Mouse (Mus musculus) liver, adult 2 months (tissue): Measurements from ENCODE around the gene Krt24. TPM values are rescaled to one million over a fixed set of nuclear protein-coding genes. Genes with fewer than 3 reads are reported as not detected.

ENCODE experiments used
- DNase-seq: peaks from one replicate; pipeline ENCODE4 v3.0.0-alpha.2; 2011; ENCODE audit warnings: low read depth, low spot score; ENCODE audit errors: extremely low read depth
- H3K27ac ChIP-seq: fragments of 200-500 bp; replicated peaks from 2 replicates; pipeline ENCODE4 v1.5.1; 2012; ENCODE audit warnings: low read depth, mild to moderate bottlenecking, control low read depth, inconsistent platforms, low read length; ENCODE audit not compliant: insufficient read depth
- H3K27me3 ChIP-seq: fragments of 200-500 bp; 2 replicates; pipeline ENCODE4 v1.6.1; 2012; ENCODE audit warnings: mild to moderate bottlenecking, moderate library complexity, low read length, inconsistent platforms; ENCODE audit not compliant: control insufficient read depth, insufficient read depth
- H3K36me3 ChIP-seq: fragments of 200-500 bp; 2 replicates; pipeline ENCODE4 v1.6.1; 2012; ENCODE audit warnings: low read length, inconsistent platforms; ENCODE audit not compliant: control insufficient read depth, insufficient read depth
- H3K4me1 ChIP-seq: fragments of 200-500 bp; 2 replicates; pipeline ENCODE4 v1.6.1; 2011; ENCODE audit warnings: low read length; ENCODE audit not compliant: control insufficient read depth, insufficient read depth
- H3K4me3 ChIP-seq: fragments of 200-500 bp; 2 replicates; pipeline ENCODE4 v1.5.1; 2011; ENCODE audit warnings: low read depth, mild to moderate bottlenecking, control low read depth, low read length, moderate library complexity; ENCODE audit not compliant: insufficient read depth
- H3K79me2 ChIP-seq: fragments of 200-500 bp; 2 replicates; pipeline ENCODE4 v1.6.1; 2012; ENCODE audit warnings: inconsistent platforms, mild to moderate bottlenecking, low read length, moderate library complexity; ENCODE audit not compliant: control insufficient read depth, insufficient read depth
- H3K9ac ChIP-seq: fragments of 200-500 bp; 2 replicates; pipeline ENCODE4 v1.6.1; 2012; ENCODE audit warnings: low read depth, mild to moderate bottlenecking, control low read depth, inconsistent platforms, low read length
- CTCF ChIP-seq: fragments of 200-500 bp; IDR thresholded peaks from 2 replicates; pipeline ENCODE4 v1.5.1; 2011; ENCODE audit warnings: low read depth, low read length, control low read depth
- POLR2A ChIP-seq: fragments of 200-500 bp; IDR thresholded peaks from 2 replicates; pipeline ENCODE4 v1.6.1; 2011; ENCODE audit warnings: low read length, control low read depth; ENCODE audit not compliant: insufficient read depth; ENCODE audit errors: extremely low read depth
- WGBS: fragments of 180-500 bp; shearing (Covaris S2); methylation state at CpG from one replicate; pipeline ENCODE4 v1.1.7; 2018; 5-methylcytosine and 5-hydroxymethylcytosine counted together
- polyA plus RNA-seq: library from polyadenylated mRNA; depleted of rRNA; stranded (reverse); fragments of >200 nt; gene quantifications from 2 replicates; pipeline ENCODE4 v1.2.3, GENCODE M21; 2012
- total RNA-seq: library from RNA; depleted of rRNA; stranded (reverse); fragments of >200 nt; gene quantifications from 2 replicates; pipeline ENCODE4 v1.2.3, GENCODE M21; 2014

The Krt24 gene
- total and polyA plus RNA-seq, 2 experiments, result not detected

DNA sequence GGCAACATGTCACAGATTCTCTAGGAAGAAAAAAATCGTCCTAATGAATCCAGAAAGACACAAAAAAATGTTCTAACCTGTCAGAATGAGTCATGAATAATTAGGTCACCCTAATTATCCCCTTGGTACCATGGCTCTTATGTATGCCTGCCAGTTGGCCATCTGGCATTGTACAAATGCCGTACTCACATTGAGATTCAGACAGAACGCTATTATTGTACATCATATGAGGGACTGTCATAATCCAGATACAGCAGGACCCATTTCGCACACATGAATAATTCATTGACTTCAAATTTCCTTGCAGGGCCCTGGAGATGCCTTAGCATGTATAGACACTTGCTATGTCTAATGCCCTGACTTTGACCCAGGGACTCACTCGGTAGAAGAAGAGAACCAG lies 1.1 kb downstream of the Krt24 start:
- H3K27ac ChIP-seq, result no peak overlapping the region
- no peak for DNase-seq
- H3K36me3 ChIP-seq, result no peaks in the 10 kb centered on the region
- TF ChIP-seq CTCF, result no peak
- TF ChIP-seq POLR2A, result no peak
- no peaks in the 10 kb centered on the region for H3K4me1 ChIP-seq
- H3K27me3 ChIP-seq, result no peaks in the 10 kb centered on the region
- H3K9ac ChIP-seq, result no peak overlapping the region
- no peaks in the 10 kb centered on the region for H3K79me2 ChIP-seq
- H3K4me3 ChIP-seq, result no peak overlapping the region
- WGBS, result 87% methylated on average over 5 of the region's 5 CpGs

DNA sequence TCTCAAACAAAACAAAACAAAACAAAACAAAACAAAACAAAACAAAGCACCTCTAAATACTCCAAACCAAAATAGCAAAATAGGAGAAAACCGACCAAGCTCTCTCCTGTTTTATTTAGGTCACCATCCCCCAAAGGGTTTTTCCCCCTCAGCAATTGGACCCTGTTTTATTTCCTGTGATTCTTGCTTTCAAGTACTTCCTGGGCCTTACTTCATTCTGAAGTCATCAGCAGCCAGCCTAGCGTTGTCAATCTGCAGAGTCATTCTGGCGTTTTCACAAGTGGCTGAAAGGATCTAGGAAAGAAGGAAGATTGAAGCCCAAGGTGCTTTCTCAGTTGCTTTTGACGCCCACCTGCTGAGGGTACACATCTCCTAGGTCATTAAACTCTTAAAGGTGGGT lies 1.7 kb downstream of the Krt24 start:
- no peak overlapping the region for H3K27ac ChIP-seq
- no peaks in the 10 kb centered on the region for H3K4me1 ChIP-seq
- no peak overlapping the region for H3K4me3 ChIP-seq
- WGBS, result 71% methylated on average over 4 of the region's 4 CpGs
- no peaks in the 10 kb centered on the region for H3K27me3 ChIP-seq
- H3K36me3 ChIP-seq, result no peaks in the 10 kb centered on the region
- DNase-seq, result no peak
- TF ChIP-seq CTCF (no peak), POLR2A (no peak)
- H3K79me2 ChIP-seq, result no peaks in the 10 kb centered on the region
- H3K9ac ChIP-seq, result no peak overlapping the region

DNA sequence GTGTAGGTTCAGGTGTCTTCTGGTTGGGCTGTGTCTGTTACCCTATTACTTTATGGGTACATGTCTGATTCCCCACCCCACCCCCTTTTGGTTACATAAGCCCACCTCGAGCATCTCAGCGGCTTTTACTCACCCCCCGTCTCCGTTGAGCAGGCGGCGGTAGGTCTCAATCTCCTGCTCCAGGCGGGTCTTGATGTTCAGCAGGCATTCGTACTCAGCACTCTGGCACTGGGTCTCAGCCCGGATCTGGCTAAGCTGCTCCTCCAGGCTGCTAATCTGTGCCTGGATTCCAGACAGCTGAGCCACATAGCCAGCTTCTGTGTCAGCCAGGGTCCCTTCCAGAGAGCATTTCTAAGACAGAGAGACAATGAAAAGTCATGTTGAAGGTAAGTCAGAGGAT lies 3.9 kb downstream of the Krt24 start:
- 92% methylated on average over 9 of the region's 9 CpGs for WGBS
- no peak for DNase-seq
- TF ChIP-seq POLR2A (no peak), CTCF (no peak)
- Histone ChIP-seq H3K27me3 (no peaks in the 10 kb centered on the region), H3K79me2 (no peaks in the 10 kb centered on the region), H3K27ac (no peak overlapping the region), H3K9ac (no peak overlapping the region), H3K4me1 (no peaks in the 10 kb centered on the region), H3K36me3 (no peaks in the 10 kb centered on the region), H3K4me3 (no peak overlapping the region)

DNA sequence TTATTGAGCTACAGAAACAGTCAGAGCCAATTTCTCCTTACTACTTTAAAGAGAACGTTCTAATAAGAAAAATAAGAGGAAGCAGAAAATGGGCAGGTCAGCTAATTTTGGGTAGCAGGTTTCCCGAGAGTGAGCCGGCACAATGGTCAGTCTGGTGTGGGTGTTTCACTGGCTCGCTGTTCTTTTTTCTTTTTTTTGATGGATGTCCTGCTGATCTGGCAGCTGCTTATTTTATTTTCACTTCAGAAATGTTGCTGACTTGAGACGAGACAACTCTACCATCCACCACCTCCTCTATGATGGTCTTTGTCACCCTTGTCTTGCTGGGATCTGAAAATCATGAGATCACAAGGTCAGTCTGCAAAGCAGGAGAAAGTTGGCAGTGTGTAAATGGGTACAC lies 5.1 kb downstream of the Krt24 start:
- no peaks in the 10 kb centered on the region for H3K27me3 ChIP-seq
- no peak overlapping the region for H3K27ac ChIP-seq
- H3K9ac ChIP-seq, result no peak overlapping the region
- H3K4me1 ChIP-seq, result 0 out of 2 replicates have a peak, but pooled peaks cover 2% of the 10 kb centered on the region
- 68% methylated on average over 5 of the region's 5 CpGs for WGBS
- DNase-seq, result no peak
- TF ChIP-seq POLR2A (no peak), CTCF (no peak)
- H3K36me3 ChIP-seq, result no peaks in the 10 kb centered on the region
- no peaks in the 10 kb centered on the region for H3K79me2 ChIP-seq
- no peak overlapping the region for H3K4me3 ChIP-seq

DNA sequence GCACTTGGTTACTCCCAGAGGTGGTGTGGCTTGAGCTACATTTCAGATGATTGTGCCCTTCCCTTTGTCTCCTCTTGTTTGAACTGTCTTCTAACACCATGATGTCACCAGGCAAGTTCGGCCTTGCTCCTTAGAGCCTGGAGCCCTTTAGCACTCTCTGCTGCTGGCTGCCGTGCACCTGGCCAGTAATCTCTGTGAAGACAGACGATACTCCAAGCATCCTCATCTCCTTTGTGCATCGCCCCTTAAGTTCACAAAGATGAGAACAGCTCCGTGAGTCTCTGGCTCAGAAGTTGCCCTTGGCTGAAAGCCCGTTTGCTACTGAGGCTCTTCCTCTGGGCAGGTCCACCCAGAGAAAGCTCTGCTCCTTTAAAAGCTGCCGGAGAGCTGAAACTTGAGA lies 8.3 kb downstream of the Krt24 start:
- no peak for TF ChIP-seq POLR2A
- no peak for TF ChIP-seq CTCF

DNA sequence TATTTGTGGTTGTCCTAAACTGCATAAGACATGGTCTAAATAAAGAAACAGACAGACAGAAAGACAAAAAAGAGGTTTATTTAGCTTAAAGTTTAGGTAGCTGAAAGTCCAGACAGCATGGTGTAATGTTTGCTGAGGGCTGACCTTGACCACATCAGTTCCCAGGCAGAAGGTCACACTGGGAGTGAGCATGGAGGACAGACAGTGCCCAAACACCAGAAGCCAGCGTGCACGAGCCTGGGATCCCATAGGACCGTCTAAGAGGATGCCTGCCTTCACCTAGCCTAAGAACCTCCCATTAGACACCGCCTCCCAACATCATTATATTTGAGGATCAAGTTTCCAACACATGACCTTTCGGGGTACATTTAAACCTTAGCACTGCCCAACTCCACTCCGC lies 9.4 kb downstream of the Krt24 start:
- 48% methylated on average over 6 of the region's 6 CpGs for WGBS

More for the DNA sequence above, 8.3 kb downstream of the Krt24 start:
- H3K79me2 ChIP-seq, result no peaks in the 10 kb centered on the region
- H3K4me1 ChIP-seq, result 0 out of 2 replicates have a peak, but pooled peaks cover 2% of the 10 kb centered on the region
- no peaks in the 10 kb centered on the region for H3K36me3 ChIP-seq
- no peak overlapping the region for H3K9ac ChIP-seq
- no peak for DNase-seq
- no peaks in the 10 kb centered on the region for H3K27me3 ChIP-seq
- H3K4me3 ChIP-seq, result no peak overlapping the region
- no peak overlapping the region for H3K27ac ChIP-seq
- WGBS, result 49% methylated on average over 7 of the region's 7 CpGs

More for the DNA sequence above, 9.4 kb downstream of the Krt24 start:
- no peaks in the 10 kb centered on the region for H3K27me3 ChIP-seq
- no peaks in the 10 kb centered on the region for H3K36me3 ChIP-seq
- TF ChIP-seq CTCF, result no peak
- no peak for TF ChIP-seq POLR2A
- no peak overlapping the region for H3K4me3 ChIP-seq
- peak; percentile 25 for DNase-seq
- 0 out of 2 replicates have a peak, but pooled peaks cover 2% of the 10 kb centered on the region for H3K4me1 ChIP-seq
- H3K9ac ChIP-seq, result no peak overlapping the region
- no peaks in the 10 kb centered on the region for H3K79me2 ChIP-seq
- no peak overlapping the region for H3K27ac ChIP-seq
